Mouse (Mus musculus): ENCODE results near the gene Zswim3.

DNA sequence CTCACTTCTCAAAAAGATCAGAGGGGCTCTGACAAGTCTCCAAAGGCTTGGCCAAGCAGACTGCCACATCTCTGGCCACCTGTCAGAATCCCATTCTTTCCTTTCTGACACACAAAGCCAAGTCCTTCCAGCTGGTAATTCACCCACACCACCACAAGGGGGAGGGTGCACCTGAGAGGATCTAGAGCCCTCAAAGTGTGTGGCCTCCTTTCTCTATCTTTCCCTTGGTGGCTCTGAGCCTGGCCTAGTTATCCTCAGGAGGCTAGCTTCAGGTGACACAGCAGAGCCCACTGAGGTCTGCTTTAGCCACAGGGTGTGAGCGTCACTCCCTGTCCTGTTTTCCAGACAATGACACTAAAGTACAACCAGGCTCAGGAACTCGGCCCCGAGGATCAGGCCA is 11.7 kb upstream of the Zswim3 start:
- no peak; the same call in 1 of the 2 replicates for TF ChIP-seq CTCF (IDR thresholded peaks at IDR 0.05; ENCODE audit: borderline replicate concordance, control insufficient read depth, extremely low read depth, insufficient read depth, low read length, poor library complexity)
- no peak for TF ChIP-seq POLR2A (IDR thresholded peaks at IDR 0.05; ENCODE audit: control insufficient read depth, extremely low read depth, insufficient read depth, low read length, poor library complexity)
